Mouse (Mus musculus) midbrain, embryonic 14.5 days (tissue): ENCODE data around the gene Zfp978. TPM values are rescaled to one million over a fixed set of nuclear protein-coding genes. Genes with fewer than 3 reads are reported as not detected.
A peak's percentile ranks its signal among the peaks of the same experiment; 100 is the strongest.
"Not testable (repeated sequence)": the region's sequence is repeated elsewhere in the genome, so short reads cannot be mapped to it uniquely, and the experiment has no call there.

ENCODE experiments used
- ATAC-seq: fragments of 200-750 bp; cut with Nextera tagmentation; 2 replicates; pipeline ENCODE4 v1.8.0; 2017; ENCODE audit warnings: moderate number of reproducible peaks, moderate library complexity; ENCODE audit not compliant: low FRiP score, low TSS enrichment
- DNase-seq: peaks from one replicate; pipeline ENCODE4 v3.0.0-alpha.2; 2015
- H3K27ac ChIP-seq: fragments of 300-500 bp; sonication (generic); replicated peaks from 2 replicates; pipeline ENCODE4 v1.5.1; 2014; ENCODE audit warnings: mild to moderate bottlenecking, low read depth, low read length, moderate library complexity
- H3K27me3 ChIP-seq: fragments of 300-500 bp; sonication (generic); 2 replicates; pipeline ENCODE4 v1.6.1; 2014; ENCODE audit warnings: low read length, control low read depth, mixed read lengths; ENCODE audit not compliant: control insufficient read depth, insufficient read depth
- H3K36me3 ChIP-seq: fragments of 300-500 bp; sonication (generic); 2 replicates; pipeline ENCODE4 v1.6.1; 2014; ENCODE audit warnings: low read length, control low read depth; ENCODE audit not compliant: control insufficient read depth, insufficient read depth
- H3K4me1 ChIP-seq: fragments of 300-500 bp; sonication (generic); 2 replicates; pipeline ENCODE4 v1.6.1; 2014; ENCODE audit warnings: mild to moderate bottlenecking, antibody characterized with exemption, low read length, control low read depth; ENCODE audit not compliant: control insufficient read depth, insufficient read depth
- H3K4me2 ChIP-seq: fragments of 300-500 bp; sonication (generic); 2 replicates; pipeline ENCODE4 v1.6.1; 2014; ENCODE audit warnings: mild to moderate bottlenecking, low read length, moderate library complexity
- H3K4me3 ChIP-seq: fragments of 300-500 bp; sonication (generic); replicated peaks from 2 replicates; pipeline ENCODE4 v1.5.1; 2014; ENCODE audit warnings: low read depth, low read length
- H3K9ac ChIP-seq: fragments of 300-500 bp; sonication (generic); replicated peaks from 2 replicates; pipeline ENCODE4 v1.6.1; 2014; ENCODE audit warnings: mild to moderate bottlenecking, low read length, moderate library complexity
- H3K9me3 ChIP-seq: fragments of 300-500 bp; sonication (generic); 2 replicates; pipeline ENCODE4 v1.6.1; 2016; ENCODE audit warnings: low read length, control low read depth, mixed read lengths; ENCODE audit not compliant: control insufficient read depth
- WGBS: fragments of 180-500 bp; shearing (Covaris S2); extraction: QIAGEN DNeasy Blood & Tissue Kit; methylation state at CpG from one replicate; pipeline ENCODE4 v1.1.7; 2014; 5-methylcytosine and 5-hydroxymethylcytosine counted together
- polyA plus RNA-seq: library from polyadenylated mRNA; unstranded; fragments of >200 nt; fragmentation: Nextera tagmentation; extraction: Ambion mirVana; gene quantifications from 2 replicates; pipeline ENCODE4 v1.2.1, GENCODE M21; 2014

Zfp978 gene
- polyA plus RNA-seq: 0.22 TPM in 1 of 2 replicates, not detected in the other

- not testable (repeated sequence) for H3K9ac ChIP-seq, H3K9me3 ChIP-seq, H3K27ac ChIP-seq, ATAC-seq, H3K4me1 ChIP-seq, H3K27me3 ChIP-seq, H3K4me3 ChIP-seq, H3K4me2 ChIP-seq, H3K36me3 ChIP-seq, DNase-seq
- WGBS: no CpG with 5 or more reads among the region's 6 CpGs
Measured at GRCm38 (mm10) chr4:147361003-147361402, at the start of gene Zfp978. Gene Zfp978, plus strand, starts transcription at chr4:147361303.

GRCm38 (mm10) chr4:147335036-147335690, 25.9 kb upstream of the Zfp978 start:
- H3K4me2 ChIP-seq, H3K27me3 ChIP-seq, H3K27ac ChIP-seq, DNase-seq, H3K4me3 ChIP-seq, H3K4me1 ChIP-seq, H3K36me3 ChIP-seq, H3K9ac ChIP-seq: not testable (repeated sequence)
- ATAC-seq: peak; percentile 63
- peaks cover 56% of the 10 kb centered on the region for H3K9me3 ChIP-seq
- WGBS: 91% methylated on average over 2 of the region's 2 CpGs

- H3K36me3 ChIP-seq: not testable (repeated sequence)
Measured at GRCm38 (mm10) chr4:147335691-147336367, 25.3 kb upstream of the Zfp978 start.

GRCm38 (mm10) chr4:147336368-147337195, 24.5 kb upstream of the Zfp978 start:
- peak; percentile 72 for ATAC-seq
- not testable (repeated sequence) for H3K4me1 ChIP-seq, H3K4me2 ChIP-seq, H3K9ac ChIP-seq, DNase-seq, H3K27me3 ChIP-seq, H3K4me3 ChIP-seq, H3K36me3 ChIP-seq, H3K27ac ChIP-seq
- 67% methylated on average over 6 of the region's 6 CpGs for WGBS
- peaks cover 63% of the 10 kb centered on the region for H3K9me3 ChIP-seq

More at GRCm38 (mm10) chr4:147335691-147336367, 25.3 kb upstream of the Zfp978 start:
- not testable (repeated sequence) for H3K27ac ChIP-seq, H3K27me3 ChIP-seq, H3K4me2 ChIP-seq, H3K4me1 ChIP-seq, H3K9ac ChIP-seq, H3K4me3 ChIP-seq, DNase-seq
- ATAC-seq: peak; percentile 49
- 48% methylated on average over 1 of the region's 1 CpGs for WGBS
- H3K9me3 ChIP-seq: peaks cover 61% of the 10 kb centered on the region

GRCm38 (mm10) chr4:147337520-147337919, 23.6 kb upstream of the Zfp978 start:
- not testable (repeated sequence) for H3K4me3 ChIP-seq, H3K4me2 ChIP-seq, H3K9ac ChIP-seq, H3K4me1 ChIP-seq, ATAC-seq, H3K27me3 ChIP-seq, H3K36me3 ChIP-seq, H3K27ac ChIP-seq, DNase-seq
- 91% methylated on average over 2 of the region's 2 CpGs for WGBS
- peaks cover 63% of the 10 kb centered on the region for H3K9me3 ChIP-seq

GRCm38 (mm10) chr4:147338032-147338610, 23.0 kb upstream of the Zfp978 start:
- Histone ChIP-seq H3K27me3 (no peaks in the 10 kb centered on the region), H3K9ac (no peak overlapping the region), H3K27ac (no peak overlapping the region), H3K9me3 (peaks cover 65% of the 10 kb centered on the region), H3K4me3 (no peak overlapping the region), H3K4me2 (no peak overlapping the region), H3K4me1 (no peaks in the 10 kb centered on the region), H3K36me3 (no peaks in the 10 kb centered on the region)
- ATAC-seq (peak; percentile 43; the same call in 1 of the 2 replicates), DNase-seq (no peak)
- WGBS: 71% methylated on average over 5 of the region's 5 CpGs

- H3K4me1 ChIP-seq, H3K9ac ChIP-seq, ATAC-seq, H3K27ac ChIP-seq, H3K27me3 ChIP-seq, H3K36me3 ChIP-seq, H3K4me3 ChIP-seq, DNase-seq, H3K4me2 ChIP-seq: not testable (repeated sequence)
- H3K9me3 ChIP-seq: peaks cover 70% of the 10 kb centered on the region
- WGBS: 84% methylated on average over 3 of the region's 3 CpGs
Measured at GRCm38 (mm10) chr4:147338706-147339105, 22.4 kb upstream of the Zfp978 start.

GRCm38 (mm10) chr4:147339601-147340219, 21.4 kb upstream of the Zfp978 start:
- H3K4me3 ChIP-seq, H3K9ac ChIP-seq, H3K27ac ChIP-seq, DNase-seq, H3K27me3 ChIP-seq, H3K4me2 ChIP-seq, H3K36me3 ChIP-seq, ATAC-seq, H3K4me1 ChIP-seq: not testable (repeated sequence)
- H3K9me3 ChIP-seq: peaks cover 68% of the 10 kb centered on the region
- 75% methylated on average over 7 of the region's 7 CpGs for WGBS
